Mouse (Mus musculus) liver, adult 2 months (tissue): ENCODE data around the gene Cela1.

Experiments used
- CTCF ChIP-seq: fragments of 200-500 bp; IDR thresholded peaks from 2 replicates; pipeline ENCODE4 v1.5.1; 2011; ENCODE audit warnings: low read depth, low read length, control low read depth
- POLR2A ChIP-seq: fragments of 200-500 bp; IDR thresholded peaks from 2 replicates; pipeline ENCODE4 v1.6.1; 2011; ENCODE audit warnings: low read length, control low read depth; ENCODE audit not compliant: insufficient read depth; ENCODE audit errors: extremely low read depth

DNA sequence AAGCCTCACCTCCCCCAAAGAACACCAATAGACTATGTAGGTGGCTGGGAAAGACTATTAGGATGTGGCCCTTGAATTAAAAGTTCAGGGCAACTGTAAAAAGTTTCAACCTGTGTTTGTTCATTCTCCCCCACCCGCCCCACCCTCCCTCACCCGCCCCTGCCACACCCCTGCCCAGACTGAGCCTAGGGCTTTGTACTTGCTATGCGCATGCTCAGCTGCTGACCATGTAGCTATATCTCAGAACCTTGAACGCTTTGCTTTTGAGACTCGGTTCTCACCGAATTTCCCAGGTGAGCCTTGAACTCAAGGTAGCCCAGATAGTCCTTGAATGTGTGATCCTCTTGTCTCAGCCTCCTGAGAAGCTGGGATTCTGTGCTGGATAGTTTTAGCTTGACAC, 14.1 kb upstream of the Cela1 start:
- TF ChIP-seq CTCF (no peak), POLR2A (no peak)
